Mouse (Mus musculus) midbrain, postnatal 0 days (tissue): ENCODE data around the gene Ppm1a. TPM values are rescaled to one million over a fixed set of nuclear protein-coding genes. Genes with fewer than 3 reads are reported as not detected.

Source experiments
- ATAC-seq: fragments of 200-750 bp; cut with Nextera tagmentation; 2 replicates; pipeline ENCODE4 v1.8.0; 2017; ENCODE audit warnings: moderate number of reproducible peaks, mild to moderate bottlenecking, moderate TSS enrichment, moderate library complexity; ENCODE audit not compliant: low FRiP score
- DNase-seq: peaks from one replicate; pipeline ENCODE4 v3.0.0-alpha.2; 2015; ENCODE audit warnings: low spot score
- H3K27ac ChIP-seq: fragments of 300-500 bp; sonication (generic); 2 replicates; pipeline ENCODE4 v1.5.1; 2014; ENCODE audit warnings: low read depth, mild to moderate bottlenecking, low read length, mixed read lengths
- H3K27me3 ChIP-seq: fragments of 300-500 bp; sonication (generic); 2 replicates; pipeline ENCODE4 v1.6.1; 2014; ENCODE audit warnings: low read length, control low read depth, mixed read lengths; ENCODE audit not compliant: insufficient read depth
- H3K36me3 ChIP-seq: fragments of 300-500 bp; sonication (generic); 2 replicates; pipeline ENCODE4 v1.6.1; 2014; ENCODE audit warnings: low read length, control low read depth, mixed read lengths; ENCODE audit not compliant: insufficient read depth
- H3K4me1 ChIP-seq: fragments of 300-500 bp; sonication (generic); 2 replicates; pipeline ENCODE4 v1.6.1; 2014; ENCODE audit warnings: mild to moderate bottlenecking, control low read depth, antibody characterized with exemption, low read length, mixed read lengths; ENCODE audit not compliant: insufficient read depth
- H3K4me2 ChIP-seq: fragments of 300-500 bp; sonication (generic); 2 replicates; pipeline ENCODE4 v1.6.1; 2014; ENCODE audit warnings: low read depth, mild to moderate bottlenecking, low read length, mixed read lengths; ENCODE audit not compliant: poor library complexity, severe bottlenecking
- H3K4me3 ChIP-seq: fragments of 300-500 bp; sonication (generic); 2 replicates; pipeline ENCODE4 v1.5.1; 2014; ENCODE audit warnings: low read depth, mild to moderate bottlenecking, low read length, moderate library complexity
- H3K9ac ChIP-seq: fragments of 300-500 bp; sonication (generic); replicated peaks from 2 replicates; pipeline ENCODE4 v1.6.1; 2014; ENCODE audit warnings: mild to moderate bottlenecking, low read length, moderate library complexity, mixed read lengths; ENCODE audit not compliant: poor library complexity, severe bottlenecking
- H3K9me3 ChIP-seq: fragments of 300-500 bp; sonication (generic); 2 replicates; pipeline ENCODE4 v1.6.1; 2016; ENCODE audit warnings: low read length, control low read depth
- CTCF ChIP-seq: IDR thresholded peaks from 2 replicates; pipeline ENCODE4 v1.5.1; 2016; ENCODE audit warnings: antibody characterized with exemption, mild to moderate bottlenecking
- WGBS: fragments of 180-500 bp; shearing (Covaris S2); extraction: QIAGEN DNeasy Blood & Tissue Kit; methylation state at CpG from one replicate; pipeline ENCODE4 v1.1.7; 2014; 5-methylcytosine and 5-hydroxymethylcytosine counted together
- polyA plus RNA-seq: library from polyadenylated mRNA; unstranded; fragments of >200 nt; fragmentation: Nextera tagmentation; extraction: Ambion mirVana; gene quantifications from 2 replicates; pipeline ENCODE4 v1.2.1, GENCODE M21; 2015
- total RNA-seq: library from RNA; depleted of rRNA; stranded (reverse); fragments of >200 nt; gene quantifications from 2 replicates; pipeline ENCODE4 v1.2.3, GENCODE M21; 2014; rRNA removed

The Ppm1a gene
- total and polyA plus RNA-seq, 2 experiments from 2014 or later, result 79.3 to 170 TPM

DNA sequence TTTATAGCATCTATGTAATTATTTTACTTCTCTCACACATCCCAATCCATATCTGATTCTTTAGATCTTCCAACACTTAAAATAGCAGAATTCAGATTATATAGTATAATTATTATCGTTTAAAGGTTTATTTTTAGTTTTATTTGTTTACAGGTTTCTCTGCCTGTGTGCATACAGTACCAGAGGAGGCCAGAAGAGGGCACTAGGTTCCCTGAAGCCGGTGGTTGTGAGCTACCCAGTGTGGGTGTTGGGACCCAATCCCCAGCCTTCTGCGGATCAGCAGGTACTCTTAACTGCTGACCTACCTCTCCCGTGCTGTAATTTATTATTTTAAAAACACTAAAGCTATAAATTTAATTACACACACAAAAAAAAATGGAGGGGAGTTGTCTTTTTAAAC lies 85.9 kb downstream of the Ppm1a start:
- TF ChIP-seq CTCF, result peak; percentile 8; the same call in 1 of the 2 replicates
- Histone ChIP-seq H3K27ac (no peak overlapping the region), H3K4me3 (no peak overlapping the region), H3K4me1 (no peaks in the 10 kb centered on the region), H3K9ac (no peak overlapping the region), H3K36me3 (no peaks in the 10 kb centered on the region), H3K4me2 (no peak overlapping the region), H3K27me3 (peaks cover 30% of the 10 kb centered on the region), H3K9me3 (no peaks in the 10 kb centered on the region)
- ATAC-seq (no peak), DNase-seq (no peak)
- 91% methylated on average over 4 of the region's 4 CpGs for WGBS

DNA sequence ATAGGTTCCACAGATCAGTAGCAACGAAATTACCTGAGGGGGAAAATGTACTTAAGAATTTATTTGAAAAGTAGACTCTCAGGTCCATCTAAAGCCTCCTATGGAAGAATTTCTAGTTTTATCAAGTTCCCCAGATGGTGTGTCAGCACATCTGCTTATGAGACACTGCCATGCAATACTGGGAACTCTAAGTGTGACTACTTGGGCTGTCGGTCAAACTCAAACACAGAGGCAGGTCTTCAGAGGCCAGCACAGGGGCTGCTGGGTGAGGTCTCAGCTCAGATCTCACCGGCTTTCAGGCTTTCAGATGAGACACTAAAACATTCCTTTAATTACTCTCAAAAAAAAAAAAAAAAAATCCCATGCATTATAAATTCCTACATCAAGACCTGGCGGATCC lies 86.3 kb downstream of the Ppm1a start:
- no peak overlapping the region; the same call in 1 of the 2 replicates for H3K4me2 ChIP-seq
- no peaks in the 10 kb centered on the region for H3K36me3 ChIP-seq
- H3K9me3 ChIP-seq, result no peaks in the 10 kb centered on the region
- ATAC-seq (no peak), DNase-seq (no peak)
- H3K4me1 ChIP-seq, result no peaks in the 10 kb centered on the region
- H3K27ac ChIP-seq, result no peak overlapping the region
- peaks cover 34% of the 10 kb centered on the region for H3K27me3 ChIP-seq
- no peak overlapping the region for H3K9ac ChIP-seq
- WGBS, result 82% methylated on average over 4 of the region's 4 CpGs
- H3K4me3 ChIP-seq, result 0 out of 2 replicates have a peak overlapping the region, but pooled peaks have one; percentile 17
- no peak for TF ChIP-seq CTCF

DNA sequence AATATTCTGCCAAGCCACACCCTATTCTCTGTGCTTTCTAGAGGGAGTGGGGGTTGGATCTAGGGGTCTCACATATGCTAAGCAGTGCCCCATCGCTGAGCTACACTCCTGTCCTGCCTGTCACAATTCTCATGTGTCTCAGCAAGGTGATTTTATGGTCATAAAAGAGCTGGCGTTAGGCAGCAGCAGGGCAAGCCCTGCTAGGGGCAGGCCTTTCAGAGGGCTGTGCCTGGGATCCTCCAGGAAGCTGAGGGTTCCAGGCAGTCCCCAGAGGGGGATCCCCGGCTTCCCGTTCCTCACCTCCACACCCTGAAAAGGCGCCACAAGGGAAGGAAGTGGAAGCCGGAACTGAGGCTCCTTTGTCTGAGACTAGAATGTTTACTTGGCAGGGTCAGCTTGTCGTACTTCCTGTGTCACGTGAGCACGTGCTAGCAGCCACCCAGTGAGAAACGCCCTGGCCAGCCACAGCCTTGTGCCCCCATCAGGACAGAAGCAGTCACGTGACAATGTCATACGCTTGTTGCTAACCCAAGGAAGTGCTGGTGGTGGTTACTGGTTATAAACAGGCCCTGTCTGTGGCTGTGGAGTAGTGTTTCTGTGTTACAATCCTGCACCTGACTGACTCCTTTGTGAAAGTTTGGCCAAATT lies 86.8 kb downstream of the Ppm1a start:
- Histone ChIP-seq H3K36me3 (no peaks in the 10 kb centered on the region), H3K27me3 (peaks cover 39% of the 10 kb centered on the region), H3K9ac (0 out of 2 replicates have a peak overlapping the region, but pooled peaks have one; percentile 33), H3K4me2 (peak overlapping the region; percentile 41), H3K4me1 (no peaks in the 10 kb centered on the region), H3K4me3 (peak overlapping the region; percentile 17; the same call in 1 of the 2 replicates), H3K9me3 (no peaks in the 10 kb centered on the region), H3K27ac (no peak overlapping the region)
- ATAC-seq (no peak; the same call in 1 of the 2 replicates), DNase-seq (peak; percentile 61)
- WGBS, result 26% methylated on average over 12 of the region's 12 CpGs
- TF ChIP-seq CTCF, result no peak

DNA sequence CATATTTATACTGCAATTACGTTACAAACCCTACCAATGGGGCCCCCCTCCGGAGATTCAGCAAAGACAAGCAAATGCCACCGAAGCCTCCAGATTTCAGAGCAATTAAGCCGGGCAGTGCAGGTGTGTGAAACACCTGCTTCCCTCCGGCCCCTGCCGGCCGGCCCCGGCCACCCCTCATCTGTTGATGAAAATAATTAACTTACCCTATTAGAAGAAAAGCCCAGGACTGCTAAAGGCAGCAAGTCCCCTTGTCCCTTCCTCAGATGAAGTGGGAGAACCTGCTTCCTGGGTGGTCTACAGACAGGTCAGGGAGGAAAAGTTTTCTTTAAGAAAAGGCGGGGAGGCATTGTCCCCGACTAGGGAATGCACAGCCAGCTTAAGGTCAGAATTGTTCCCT lies 88.7 kb downstream of the Ppm1a start:
- peaks cover 58% of the 10 kb centered on the region for H3K27me3 ChIP-seq
- no peak overlapping the region for H3K4me3 ChIP-seq
- no peaks in the 10 kb centered on the region for H3K36me3 ChIP-seq
- ATAC-seq (no peak), DNase-seq (no peak)
- TF ChIP-seq CTCF, result no peak
- no peak overlapping the region for H3K9ac ChIP-seq
- H3K9me3 ChIP-seq, result no peaks in the 10 kb centered on the region
- H3K4me2 ChIP-seq, result no peak overlapping the region
- H3K4me1 ChIP-seq, result no peaks in the 10 kb centered on the region
- 19% methylated on average over 10 of the region's 10 CpGs for WGBS
- no peak overlapping the region for H3K27ac ChIP-seq

DNA sequence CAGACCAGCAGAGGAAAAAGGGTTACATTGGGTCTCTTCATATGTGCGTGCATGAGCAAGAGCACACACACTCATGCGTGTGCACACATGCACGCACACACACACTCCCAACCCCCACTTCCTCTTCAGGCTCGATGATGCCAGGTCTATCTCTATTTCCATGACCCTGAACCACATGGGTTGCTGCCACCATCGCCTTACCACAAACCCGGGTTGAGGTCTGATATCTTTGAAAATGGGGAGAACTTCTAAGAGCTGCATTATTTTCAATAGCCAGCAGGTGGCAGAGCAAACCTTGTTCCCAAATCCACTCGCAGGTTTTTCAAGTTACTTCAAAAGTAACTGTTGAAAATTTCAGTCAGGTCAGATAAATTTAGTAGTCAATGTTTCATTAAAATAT lies 90.5 kb downstream of the Ppm1a start:
- Histone ChIP-seq H3K9me3 (no peaks in the 10 kb centered on the region), H3K4me3 (no peak overlapping the region), H3K4me2 (no peak overlapping the region), H3K9ac (no peak overlapping the region), H3K4me1 (no peaks in the 10 kb centered on the region), H3K27ac (no peak overlapping the region), H3K36me3 (no peaks in the 10 kb centered on the region), H3K27me3 (peaks cover 71% of the 10 kb centered on the region)
- DNase-seq, result peak; percentile 69
- ATAC-seq, result no peak
- WGBS, result 28% methylated on average over 7 of the region's 7 CpGs
- peak; percentile 83 for TF ChIP-seq CTCF

Other genes with a start within 250 kb of the Ppm1a start
- gene Pcnx4, start 221.1 kb upstream of the Ppm1a start, total RNA-seq, result 21.3 and 30.3 TPM in 2 replicates
- gene Pcnx4, start 221.1 kb upstream of the Ppm1a start, polyA plus RNA-seq, result 22.7 and 22.9 TPM in 2 replicates
- not detected in 2 replicates for gene Gm4756, start 107.8 kb upstream of the Ppm1a start, total RNA-seq
- gene Gm4756, start 107.8 kb upstream of the Ppm1a start, polyA plus RNA-seq, result not detected in 2 replicates
- gene Dhrs7, start 92.5 kb upstream of the Ppm1a start, total RNA-seq, result 10.5 and 12.3 TPM in 2 replicates
- 26.3 and 28.5 TPM in 2 replicates for gene Dhrs7, start 92.5 kb upstream of the Ppm1a start, polyA plus RNA-seq
- 0.11 TPM in 1 of 2 replicates, not detected in the other for gene Six6, start 182.4 kb downstream of the Ppm1a start, total RNA-seq
- 1.2 and 3.8 TPM in 2 replicates for gene Six6, start 182.4 kb downstream of the Ppm1a start, polyA plus RNA-seq
- 7.6 and 9.9 TPM in 2 replicates for gene 4930447C04Rik, start 183.3 kb downstream of the Ppm1a start, total RNA-seq
- gene 4930447C04Rik, start 183.3 kb downstream of the Ppm1a start, polyA plus RNA-seq, result 7.8 and 8.9 TPM in 2 replicates